Mouse (Mus musculus) lung, adult 2 months (tissue): ENCODE measurements around the gene Gm28635. TPM values are rescaled to one million over a fixed set of nuclear protein-coding genes. Genes with fewer than 3 reads are reported as not detected.

Experiments
- DNase-seq: peaks from one replicate; pipeline ENCODE4 v3.0.0; 2022
- H3K4me1 ChIP-seq: fragments of 200-500 bp; 2 replicates; pipeline ENCODE4 v1.6.1; 2011; ENCODE audit warnings: low read length; ENCODE audit not compliant: control insufficient read depth, insufficient read depth
- H3K4me3 ChIP-seq: fragments of 200-500 bp; replicated peaks from 2 replicates; pipeline ENCODE3; 2011; ENCODE audit warnings: low read depth, mild to moderate bottlenecking, control low read depth, low read length; ENCODE audit errors: extremely low read depth
- CTCF ChIP-seq: fragments of 200-500 bp; IDR thresholded peaks from 2 replicates; pipeline ENCODE4 v1.5.1; 2011; ENCODE audit warnings: mild to moderate bottlenecking, low read length, control low read depth; ENCODE audit not compliant: insufficient read depth
- POLR2A ChIP-seq: fragments of 200-500 bp; IDR thresholded peaks from 2 replicates; pipeline ENCODE4 v1.6.1; 2011; ENCODE audit warnings: low read depth, mild to moderate bottlenecking, control low read depth, low read length, borderline replicate concordance; ENCODE audit errors: extremely low read depth
- WGBS: fragments of 180-500 bp; shearing (Covaris S2); methylation state at CpG from one replicate; pipeline ENCODE4 v1.1.7; 2018; 5-methylcytosine and 5-hydroxymethylcytosine counted together
- polyA plus RNA-seq: library from polyadenylated mRNA; depleted of rRNA; stranded (reverse); fragments of >200 nt; gene quantifications from 2 replicates; pipeline ENCODE4 v1.2.3, GENCODE M21; 2012; rRNA removed

The Gm28635 gene
- polyA plus RNA-seq: not detected in 2 replicates

- TF ChIP-seq POLR2A (peak; percentile 56; the same call in 1 of the 2 replicates), CTCF (no peak)
- under 1% methylated on average over 44 of the region's 44 CpGs for WGBS
- Histone ChIP-seq H3K4me3 (peak within 1 kb of the TSS; percentile 91), H3K4me1 (no peaks in the 10 kb centered on the region; the same call in 1 of the 2 replicates)
- peak; percentile 85 for DNase-seq
These were observed at the start of gene Gm28635, which contains the start of gene Med19 for GRCm38 (mm10) chr2:84677968-84678880. Gm28635 (minus strand) TSS chr2:84678041. Med19 (plus strand) TSS chr2:84678402.

GRCm38 (mm10) chr2:84727172-84727858, 49.5 kb upstream of the Gm28635 start, which contains the start of gene Clp1:
Clp1 (minus strand) TSS chr2:84727350.
- under 1% methylated on average over 39 of the region's 39 CpGs for WGBS
- TF ChIP-seq POLR2A (peak; percentile 89), CTCF (no peak)
- DNase-seq: peak; percentile 95
- H3K4me1 ChIP-seq: 0 out of 2 replicates have a peak, but pooled peaks cover 2% of the 10 kb centered on the region
- H3K4me3 ChIP-seq: peak within 1 kb of the TSS; percentile 85

- H3K4me3 ChIP-seq: peak overlapping the region; percentile 45
- DNase-seq: no peak
- TF ChIP-seq POLR2A (no peak), CTCF (no peak)
- WGBS: 2% methylated on average over 9 of the region's 9 CpGs
- 0 out of 2 replicates have a peak, but pooled peaks cover 2% of the 10 kb centered on the region for H3K4me1 ChIP-seq
These were observed 48.9 kb upstream of the Gm28635 start for GRCm38 (mm10) chr2:84726716-84727115.

- Histone ChIP-seq H3K4me1 (0 out of 2 replicates have a peak, but pooled peaks cover 2% of the 10 kb centered on the region), H3K4me3 (no peak overlapping the region)
- no peak for DNase-seq
- TF ChIP-seq CTCF (no peak), POLR2A (no peak)
- WGBS: 89% methylated on average over 10 of the region's 10 CpGs
These were observed 47.9 kb upstream of the Gm28635 start for GRCm38 (mm10) chr2:84725770-84726169.

GRCm38 (mm10) chr2:84723856-84724255, 46.0 kb upstream of the Gm28635 start:
- no peak for DNase-seq
- WGBS: 90% methylated on average over 14 of the region's 14 CpGs

GRCm38 (mm10) chr2:84721182-84721581, 43.3 kb upstream of the Gm28635 start:
- Histone ChIP-seq H3K4me3 (no peak overlapping the region), H3K4me1 (no peaks in the 10 kb centered on the region)
- no peak for DNase-seq
- TF ChIP-seq CTCF (no peak), POLR2A (no peak)
- WGBS: 89% methylated on average over 3 of the region's 3 CpGs

More at GRCm38 (mm10) chr2:84723856-84724255, 46.0 kb upstream of the Gm28635 start:
- H3K4me1 ChIP-seq: 0 out of 2 replicates have a peak, but pooled peaks cover 2% of the 10 kb centered on the region
- H3K4me3 ChIP-seq: no peak overlapping the region
- TF ChIP-seq CTCF (no peak), POLR2A (no peak)

- Histone ChIP-seq H3K4me3 (no peak overlapping the region), H3K4me1 (no peaks in the 10 kb centered on the region)
- TF ChIP-seq POLR2A (no peak), CTCF (no peak)
- no peak for DNase-seq
- 86% methylated on average over 2 of the region's 2 CpGs for WGBS
These were observed 42.9 kb upstream of the Gm28635 start for GRCm38 (mm10) chr2:84720718-84721117.

GRCm38 (mm10) chr2:84717357-84717756, 39.5 kb upstream of the Gm28635 start:
- 92% methylated on average over 4 of the region's 4 CpGs for WGBS
- no peak for TF ChIP-seq CTCF
- no peak for TF ChIP-seq POLR2A

More at GRCm38 (mm10) chr2:84717357-84717756, 39.5 kb upstream of the Gm28635 start:
- peaks cover 5% of the 10 kb centered on the region for H3K4me1 ChIP-seq
- no peak overlapping the region for H3K4me3 ChIP-seq
- no peak for DNase-seq
